Mouse (Mus musculus): ENCODE results near the gene Flcn.

DNA sequence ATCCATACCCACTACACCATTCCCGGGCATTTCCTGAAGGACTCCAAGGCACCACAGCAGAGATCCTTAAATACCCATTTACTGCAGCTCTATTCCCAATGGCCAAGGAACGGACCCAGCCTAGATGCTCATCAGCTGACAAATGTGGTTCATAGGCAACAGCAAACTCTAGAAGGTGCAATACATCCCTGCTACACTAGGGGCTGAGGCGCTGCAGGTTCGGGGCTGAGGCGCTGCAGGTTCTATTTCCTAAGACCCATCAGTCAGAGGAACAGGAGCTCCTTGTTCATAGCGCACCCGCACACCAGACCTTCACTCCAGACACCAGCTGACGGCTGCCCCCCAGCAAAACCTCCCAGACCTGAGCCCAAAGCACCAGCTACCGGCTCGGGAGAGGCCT is 9.4 kb downstream of the Flcn start:
- no peak for TF ChIP-seq GATA1 (IDR thresholded peaks at IDR 0.05; ENCODE audit: low read length)
- TF ChIP-seq TAL1 (IDR thresholded peaks at IDR 0.05; ENCODE audit: low read length) = no peak
